Mouse (Mus musculus) liver, embryonic 15.5 days (tissue): ENCODE data around the gene Tmco4. TPM values are rescaled to one million over a fixed set of nuclear protein-coding genes. Genes with fewer than 3 reads are reported as not detected.

Experiments
- ATAC-seq: fragments of 200-750 bp; cut with Nextera tagmentation; 2 replicates; pipeline ENCODE4 v1.8.0; 2017; ENCODE audit warnings: moderate number of reproducible peaks, mild to moderate bottlenecking, moderate library complexity; ENCODE audit not compliant: insufficient read depth
- H3K27ac ChIP-seq: fragments of 300-500 bp; sonication (generic); replicated peaks from 2 replicates; pipeline ENCODE4 v1.5.1; 2015; ENCODE audit warnings: mild to moderate bottlenecking, inconsistent platforms
- H3K27me3 ChIP-seq: fragments of 300-500 bp; sonication (generic); 2 replicates; pipeline ENCODE4 v1.6.1; 2015; ENCODE audit warnings: mild to moderate bottlenecking, inconsistent platforms
- H3K36me3 ChIP-seq: fragments of 300-500 bp; sonication (generic); replicated peaks from 2 replicates; pipeline ENCODE4 v1.6.1; 2015; ENCODE audit warnings: moderate library complexity, mild to moderate bottlenecking, inconsistent platforms
- H3K4me1 ChIP-seq: fragments of 300-500 bp; sonication (generic); replicated peaks from 2 replicates; pipeline ENCODE4 v1.6.1; 2015; ENCODE audit warnings: inconsistent platforms
- H3K4me2 ChIP-seq: fragments of 300-500 bp; sonication (generic); 2 replicates; pipeline ENCODE4 v1.6.1; 2015; ENCODE audit warnings: moderate library complexity, mild to moderate bottlenecking, inconsistent platforms
- H3K4me3 ChIP-seq: fragments of 300-500 bp; sonication (generic); replicated peaks from 2 replicates; pipeline ENCODE4 v1.5.1; 2015; ENCODE audit warnings: mild to moderate bottlenecking, inconsistent platforms
- H3K9ac ChIP-seq: fragments of 300-500 bp; sonication (generic); 2 replicates; pipeline ENCODE4 v1.6.1; 2015; ENCODE audit warnings: moderate library complexity, mild to moderate bottlenecking, inconsistent platforms
- H3K9me3 ChIP-seq: fragments of 300-500 bp; sonication (generic); replicated peaks from 2 replicates; pipeline ENCODE4 v1.6.1; 2016; ENCODE audit warnings: inconsistent platforms
- WGBS: fragments of 180-500 bp; shearing (Covaris S2); methylation state at CpG from one replicate; pipeline ENCODE4 v1.1.7; 2015; ENCODE audit warnings: mixed read lengths; ENCODE audit not compliant: insufficient replicate concordance; 5-methylcytosine and 5-hydroxymethylcytosine counted together
- polyA plus RNA-seq: library from polyadenylated mRNA; unstranded; fragments of >200 nt; fragmentation: Nextera tagmentation; extraction: Ambion mirVana; gene quantifications from 2 replicates; pipeline ENCODE4 v1.2.1, GENCODE M21; 2015

The Tmco4 gene
- polyA plus RNA-seq, 1 experiment from 2014 or later = 2.9 TPM

GRCm38 (mm10) chr4:139020385-139020784, 47.7 kb downstream of the Tmco4 start:
- Histone ChIP-seq H3K9me3 (no peaks in the 10 kb centered on the region), H3K9ac (no peak overlapping the region), H3K36me3 (no peaks in the 10 kb centered on the region), H3K4me1 (peaks cover 7% of the 10 kb centered on the region), H3K4me2 (no peak overlapping the region), H3K27me3 (no peaks in the 10 kb centered on the region), H3K4me3 (no peak overlapping the region), H3K27ac (no peak overlapping the region)
- 52% methylated on average over 3 of the region's 3 CpGs for WGBS
- no peak for ATAC-seq

- no peaks in the 10 kb centered on the region for H3K36me3 ChIP-seq
- no peak for ATAC-seq
- no peak overlapping the region for H3K27ac ChIP-seq
- 32% methylated on average over 2 of the region's 2 CpGs for WGBS
- H3K9ac ChIP-seq = no peak overlapping the region
- no peaks in the 10 kb centered on the region for H3K9me3 ChIP-seq
- H3K4me3 ChIP-seq = no peak overlapping the region
- H3K4me1 ChIP-seq = peaks cover 6% of the 10 kb centered on the region
- H3K4me2 ChIP-seq = no peak overlapping the region
- H3K27me3 ChIP-seq = no peaks in the 10 kb centered on the region
Observed at GRCm38 (mm10) chr4:139024379-139024778, 51.7 kb downstream of the Tmco4 start.

GRCm38 (mm10) chr4:139030675-139031074, 58.0 kb downstream of the Tmco4 start:
- 50% methylated on average over 6 of the region's 6 CpGs for WGBS
- no peak for ATAC-seq
- no peaks in the 10 kb centered on the region for H3K4me1 ChIP-seq

GRCm38 (mm10) chr4:139032521-139032920, 59.8 kb downstream of the Tmco4 start:
- no peaks in the 10 kb centered on the region for H3K9me3 ChIP-seq
- WGBS = 73% methylated on average over 12 of the region's 12 CpGs
- H3K4me3 ChIP-seq = no peak overlapping the region
- H3K4me2 ChIP-seq = no peak overlapping the region
- H3K9ac ChIP-seq = no peak overlapping the region
- H3K27me3 ChIP-seq = no peaks in the 10 kb centered on the region
- ATAC-seq = no peak
- H3K36me3 ChIP-seq = peaks cover 7% of the 10 kb centered on the region; the same call in 1 of the 2 replicates
- H3K4me1 ChIP-seq = no peaks in the 10 kb centered on the region
- H3K27ac ChIP-seq = no peak overlapping the region

More at GRCm38 (mm10) chr4:139030675-139031074, 58.0 kb downstream of the Tmco4 start:
- Histone ChIP-seq H3K27ac (no peak overlapping the region), H3K27me3 (no peaks in the 10 kb centered on the region), H3K9me3 (no peaks in the 10 kb centered on the region), H3K36me3 (no peaks in the 10 kb centered on the region), H3K4me3 (no peak overlapping the region), H3K9ac (no peak overlapping the region), H3K4me2 (no peak overlapping the region)

GRCm38 (mm10) chr4:139033263-139034009, 60.7 kb downstream of the Tmco4 start:
- peaks cover 7% of the 10 kb centered on the region; the same call in 1 of the 2 replicates for H3K36me3 ChIP-seq
- ATAC-seq = no peak
- WGBS = 67% methylated on average over 11 of the region's 11 CpGs
- H3K27ac ChIP-seq = no peak overlapping the region
- H3K4me1 ChIP-seq = no peaks in the 10 kb centered on the region
- H3K9me3 ChIP-seq = no peaks in the 10 kb centered on the region
- no peak overlapping the region for H3K4me3 ChIP-seq
- H3K9ac ChIP-seq = no peak overlapping the region
- no peaks in the 10 kb centered on the region for H3K27me3 ChIP-seq
- H3K4me2 ChIP-seq = no peak overlapping the region

- 60% methylated on average over 8 of the region's 8 CpGs for WGBS
- peaks cover 7% of the 10 kb centered on the region; the same call in 1 of the 2 replicates for H3K36me3 ChIP-seq
- H3K9ac ChIP-seq = no peak overlapping the region
- no peaks in the 10 kb centered on the region for H3K27me3 ChIP-seq
- no peak overlapping the region for H3K27ac ChIP-seq
- no peak overlapping the region for H3K4me2 ChIP-seq
- H3K9me3 ChIP-seq = no peaks in the 10 kb centered on the region
- no peak for ATAC-seq
- no peak overlapping the region for H3K4me3 ChIP-seq
- H3K4me1 ChIP-seq = no peaks in the 10 kb centered on the region
Observed at GRCm38 (mm10) chr4:139034010-139034367, 61.3 kb downstream of the Tmco4 start.

- Histone ChIP-seq H3K9me3 (no peaks in the 10 kb centered on the region), H3K4me3 (no peak overlapping the region), H3K27me3 (0 out of 2 replicates have a peak, but pooled peaks cover 3% of the 10 kb centered on the region), H3K27ac (no peak overlapping the region), H3K4me2 (no peak overlapping the region), H3K9ac (no peak overlapping the region), H3K4me1 (no peaks in the 10 kb centered on the region), H3K36me3 (peaks cover 7% of the 10 kb centered on the region; the same call in 1 of the 2 replicates)
- ATAC-seq = no peak
- WGBS = 39% methylated on average over 4 of the region's 4 CpGs
Observed at GRCm38 (mm10) chr4:139034540-139034939, 61.9 kb downstream of the Tmco4 start.

GRCm38 (mm10) chr4:139034942-139035341, 62.3 kb downstream of the Tmco4 start:
- no peak for ATAC-seq
- Histone ChIP-seq H3K27me3 (0 out of 2 replicates have a peak, but pooled peaks cover 7% of the 10 kb centered on the region), H3K27ac (no peak overlapping the region), H3K9ac (no peak overlapping the region), H3K36me3 (peaks cover 7% of the 10 kb centered on the region; the same call in 1 of the 2 replicates), H3K9me3 (no peaks in the 10 kb centered on the region), H3K4me1 (no peaks in the 10 kb centered on the region), H3K4me2 (no peak overlapping the region), H3K4me3 (no peak overlapping the region)
- 75% methylated on average over 3 of the region's 3 CpGs for WGBS

GRCm38 (mm10) chr4:139035799-139036198, 63.1 kb downstream of the Tmco4 start:
- no peaks in the 10 kb centered on the region for H3K4me1 ChIP-seq
- H3K27ac ChIP-seq = no peak overlapping the region
- no peak overlapping the region for H3K9ac ChIP-seq
- ATAC-seq = no peak
- no peak overlapping the region for H3K4me3 ChIP-seq
- H3K9me3 ChIP-seq = no peaks in the 10 kb centered on the region
- peaks cover 7% of the 10 kb centered on the region; the same call in 1 of the 2 replicates for H3K36me3 ChIP-seq
- no peak overlapping the region for H3K4me2 ChIP-seq
- WGBS = 78% methylated on average over 3 of the region's 3 CpGs
- H3K27me3 ChIP-seq = 0 out of 2 replicates have a peak, but pooled peaks cover 9% of the 10 kb centered on the region

GRCm38 (mm10) chr4:139037795-139038607, 65.3 kb downstream of the Tmco4 start:
- Histone ChIP-seq H3K27me3 (0 out of 2 replicates have a peak, but pooled peaks cover 9% of the 10 kb centered on the region), H3K9ac (no peak overlapping the region), H3K4me3 (no peak overlapping the region), H3K36me3 (peaks cover 7% of the 10 kb centered on the region; the same call in 1 of the 2 replicates), H3K4me1 (no peaks in the 10 kb centered on the region), H3K4me2 (no peak overlapping the region), H3K27ac (no peak overlapping the region), H3K9me3 (no peaks in the 10 kb centered on the region)
- ATAC-seq = no peak
- 61% methylated on average over 17 of the region's 17 CpGs for WGBS
